Mouse (Mus musculus) erythroblast, embryonic 14.5 days (primary cell): ENCODE results near the gene Tmem94. TPM values are rescaled to one million over a fixed set of nuclear protein-coding genes. Genes with fewer than 3 reads are reported as not detected.

Experiments
- H3K27me3 ChIP-seq: 2 replicates; pipeline ENCODE4 v1.6.1; 2012; ENCODE audit warnings: inconsistent platforms; ENCODE audit not compliant: control insufficient read depth
- H3K36me3 ChIP-seq: 2 replicates; pipeline ENCODE4 v1.6.1; 2012; ENCODE audit warnings: mild to moderate bottlenecking, inconsistent platforms; ENCODE audit not compliant: control insufficient read depth
- H3K4me1 ChIP-seq: 2 replicates; pipeline ENCODE4 v1.6.1; 2012; ENCODE audit warnings: inconsistent platforms; ENCODE audit not compliant: control insufficient read depth
- H3K4me3 ChIP-seq: replicated peaks from 2 replicates; pipeline ENCODE3; 2012; ENCODE audit warnings: moderate library complexity, mild to moderate bottlenecking, inconsistent platforms
- H3K9me3 ChIP-seq: 2 replicates; pipeline ENCODE4 v1.6.1; 2012; ENCODE audit warnings: low read length, inconsistent platforms, mixed read lengths; ENCODE audit not compliant: control insufficient read depth
- GATA1 ChIP-seq: IDR thresholded peaks from 2 replicates; pipeline ENCODE4 v1.6.1; 2012; ENCODE audit warnings: low read length, inconsistent platforms, mixed read lengths
- TAL1 ChIP-seq: IDR thresholded peaks from 3 replicates; pipeline ENCODE4 v1.6.1; 2012; ENCODE audit warnings: low read length, inconsistent platforms, mixed read lengths
- polyA plus RNA-seq: library from polyadenylated mRNA; stranded (reverse); fragments of >175 nt; gene quantifications from 2 replicates; pipeline ENCODE4 v1.2.3, GENCODE M21; 2012

Gene Tmem94
- polyA plus RNA-seq, 1 experiment = 6.1 TPM

- Histone ChIP-seq H3K4me3 (peak overlapping the region; percentile 62), H3K36me3 (peaks cover 72% of the 10 kb centered on the region)
Measured at GRCm38 (mm10) chr11:115779038-115779571, 13.9 kb downstream of the Tmem94 start.

GRCm38 (mm10) chr11:115780141-115781070, 15.2 kb downstream of the Tmem94 start:
- H3K9me3 ChIP-seq = no peaks in the 10 kb centered on the region
- peaks cover 80% of the 10 kb centered on the region for H3K4me1 ChIP-seq
- TF ChIP-seq GATA1 = no peak
- peak overlapping the region; percentile 62 for H3K4me3 ChIP-seq
- no peaks in the 10 kb centered on the region for H3K27me3 ChIP-seq
- H3K36me3 ChIP-seq = peaks cover 76% of the 10 kb centered on the region

More at GRCm38 (mm10) chr11:115779038-115779571, 13.9 kb downstream of the Tmem94 start:
- Histone ChIP-seq H3K4me1 (peaks cover 80% of the 10 kb centered on the region), H3K9me3 (no peaks in the 10 kb centered on the region), H3K27me3 (no peaks in the 10 kb centered on the region)
- TF ChIP-seq TAL1 = no peak
- TF ChIP-seq GATA1 = peak; percentile 54

DNA sequence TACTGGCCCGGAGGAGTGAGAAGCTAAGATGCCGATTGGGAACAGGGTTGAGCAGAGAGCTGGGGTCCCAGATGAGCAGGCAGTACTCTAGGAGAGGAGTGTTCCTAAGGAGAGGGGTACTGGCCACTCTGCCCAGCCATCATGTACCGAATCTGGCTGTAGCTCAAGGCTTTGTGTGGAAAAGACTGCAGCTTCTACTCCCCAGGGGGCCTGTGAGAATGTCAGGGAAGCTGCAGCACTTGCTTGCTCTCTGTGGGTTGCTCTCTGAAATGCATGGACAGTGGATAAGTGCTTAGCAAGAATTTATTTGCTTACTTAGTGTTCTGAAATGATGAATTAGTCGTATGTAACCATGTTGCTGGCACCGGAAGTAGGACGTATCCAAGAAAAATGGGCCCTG, 21.2 kb downstream of the Tmem94 start:
- Histone ChIP-seq H3K9me3 (no peaks in the 10 kb centered on the region), H3K4me1 (peaks cover 25% of the 10 kb centered on the region), H3K27me3 (no peaks in the 10 kb centered on the region), H3K4me3 (no peak overlapping the region), H3K36me3 (peaks cover 89% of the 10 kb centered on the region)
- no peak for TF ChIP-seq GATA1
- no peak for TF ChIP-seq TAL1

DNA sequence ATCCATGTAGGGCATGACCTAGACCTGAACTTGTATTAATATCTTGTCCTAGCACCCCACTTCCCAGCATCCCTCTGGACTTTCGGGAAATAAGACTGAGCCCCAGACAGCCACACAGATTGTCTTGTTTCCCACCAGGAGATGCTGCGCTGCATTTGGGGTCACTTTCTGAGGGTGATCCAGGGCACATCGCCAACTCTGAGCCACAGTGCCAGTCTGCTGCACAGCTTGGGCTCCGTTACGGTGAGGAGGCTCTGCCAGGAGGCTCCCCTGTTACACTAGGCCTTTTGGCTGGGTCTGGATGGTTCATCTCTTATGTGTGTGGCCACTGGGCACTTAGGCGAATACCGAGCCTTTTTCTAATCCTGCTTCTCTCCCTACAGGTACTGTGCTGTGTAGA, 24.6 kb downstream of the Tmem94 start:
- TF ChIP-seq GATA1 (no peak), TAL1 (no peak)
- Histone ChIP-seq H3K9me3 (no peaks in the 10 kb centered on the region), H3K4me1 (peaks cover 7% of the 10 kb centered on the region), H3K27me3 (no peaks in the 10 kb centered on the region), H3K36me3 (peaks cover 97% of the 10 kb centered on the region), H3K4me3 (no peak overlapping the region)

DNA sequence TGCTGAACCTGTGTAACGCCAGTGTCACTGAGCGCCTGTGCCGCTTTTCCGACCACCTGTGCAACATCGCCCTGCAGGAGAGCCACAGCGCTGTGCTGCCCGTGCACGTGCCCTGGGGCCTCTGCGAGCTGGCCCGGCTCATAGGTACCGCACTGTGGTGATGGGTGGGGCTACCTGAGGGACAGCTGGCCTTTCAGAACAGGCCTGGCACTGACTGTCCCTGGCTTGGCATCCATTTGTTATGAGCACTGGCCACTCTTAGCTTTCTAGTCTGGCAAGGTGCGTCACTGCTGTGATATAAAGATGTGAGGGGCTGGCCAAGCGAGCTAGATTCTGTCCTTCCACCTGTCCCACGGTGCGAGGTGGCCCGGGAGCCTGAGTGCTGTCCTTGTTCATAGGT, 26.7 kb downstream of the Tmem94 start:
- H3K27me3 ChIP-seq = no peaks in the 10 kb centered on the region
- H3K4me3 ChIP-seq = no peak overlapping the region
- H3K4me1 ChIP-seq = peaks cover 10% of the 10 kb centered on the region
- no peak for TF ChIP-seq GATA1
- no peak for TF ChIP-seq TAL1
- peaks cover 98% of the 10 kb centered on the region for H3K36me3 ChIP-seq
- H3K9me3 ChIP-seq = no peaks in the 10 kb centered on the region

- no peak overlapping the region for H3K4me3 ChIP-seq
- no peaks in the 10 kb centered on the region for H3K27me3 ChIP-seq
- peaks cover 11% of the 10 kb centered on the region for H3K4me1 ChIP-seq
- peaks cover 98% of the 10 kb centered on the region for H3K36me3 ChIP-seq
- no peaks in the 10 kb centered on the region for H3K9me3 ChIP-seq
- no peak for TF ChIP-seq TAL1
- TF ChIP-seq GATA1 = no peak
Measured at GRCm38 (mm10) chr11:115792353-115792752, 27.1 kb downstream of the Tmem94 start.

GRCm38 (mm10) chr11:115796898-115797297, 31.7 kb downstream of the Tmem94 start:
- H3K4me1 ChIP-seq = peaks cover 33% of the 10 kb centered on the region
- H3K36me3 ChIP-seq = peaks cover 100% of the 10 kb centered on the region
- no peak overlapping the region for H3K4me3 ChIP-seq
- no peaks in the 10 kb centered on the region for H3K9me3 ChIP-seq
- no peaks in the 10 kb centered on the region for H3K27me3 ChIP-seq
- TF ChIP-seq TAL1 (no peak), GATA1 (no peak)

GRCm38 (mm10) chr11:115797665-115798064, 32.4 kb downstream of the Tmem94 start:
- Histone ChIP-seq H3K36me3 (peaks cover 100% of the 10 kb centered on the region), H3K27me3 (no peaks in the 10 kb centered on the region), H3K4me1 (peaks cover 41% of the 10 kb centered on the region), H3K4me3 (no peak overlapping the region), H3K9me3 (no peaks in the 10 kb centered on the region)
- TF ChIP-seq GATA1 (no peak), TAL1 (no peak)

GRCm38 (mm10) chr11:115800981-115801380, 35.7 kb downstream of the Tmem94 start:
- Histone ChIP-seq H3K4me1 (peaks cover 65% of the 10 kb centered on the region), H3K27me3 (no peaks in the 10 kb centered on the region), H3K36me3 (peaks cover 99% of the 10 kb centered on the region), H3K4me3 (no peak overlapping the region), H3K9me3 (peaks cover 7% of the 10 kb centered on the region)
- TF ChIP-seq GATA1 (no peak), TAL1 (no peak)
